Mouse (Mus musculus): ENCODE measurements around the gene Crtc3.

DNA sequence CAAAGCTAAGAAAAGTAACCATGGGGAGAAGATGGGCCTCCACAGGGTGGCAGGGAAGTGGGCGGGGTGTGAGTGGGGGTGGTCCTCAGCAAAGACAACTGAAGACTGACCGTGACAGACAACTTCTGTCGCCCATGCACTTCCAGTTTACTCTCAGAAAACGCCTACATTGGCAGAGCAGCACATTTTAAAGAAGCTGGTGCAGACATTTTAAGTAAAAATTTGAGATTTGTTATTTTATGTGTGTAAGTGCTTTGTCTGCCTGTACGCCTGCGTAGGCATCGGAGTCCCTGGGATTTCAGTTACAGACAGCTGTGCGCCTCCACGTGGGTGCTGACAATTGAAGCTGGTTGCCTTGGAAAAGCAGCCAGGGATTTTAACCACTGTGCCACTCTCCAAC lies 32.4 kb upstream of the Crtc3 start:
- TF ChIP-seq CTCF (IDR thresholded peaks at IDR 0.05; ENCODE audit: low read depth, low read length) (no peak), GATA1 (IDR thresholded peaks at IDR 0.05; ENCODE audit: borderline replicate concordance, low read length) (no peak)

Data from G1E (cell line).